Mouse (Mus musculus) granulocyte monocyte progenitor cell, adult 5-6 weeks (primary cell): ENCODE results near the gene Rgl3. TPM values are rescaled to one million over a fixed set of nuclear protein-coding genes. Genes with fewer than 3 reads are reported as not detected.

Experiments
- ATAC-seq: replicated peaks from 2 replicates; pipeline ENCODE4 v1.8.0; 2016; ENCODE audit warnings: mild to moderate bottlenecking, moderate TSS enrichment, inconsistent platforms; ENCODE audit not compliant: poor library complexity, severe bottlenecking
- total RNA-seq, 2 experiments: library from RNA; stranded (forward) in 1 of 2; stranded (reverse) in 1 of 2; fragments of 200-712, 200-1000 nt in 1 of 2; fragments of >200 nt in 1 of 2; fragmentation: Nextera tagmentation in 1 of 2; gene quantifications; 2 replicates each; pipeline ENCODE4 v1.2.3; 2014 to 2017

Gene Rgl3
- not detected in 2 replicates for total RNA-seq (2014; fragmentation: Nextera tagmentation)
- not detected in 2 replicates for total RNA-seq (2017)

DNA sequence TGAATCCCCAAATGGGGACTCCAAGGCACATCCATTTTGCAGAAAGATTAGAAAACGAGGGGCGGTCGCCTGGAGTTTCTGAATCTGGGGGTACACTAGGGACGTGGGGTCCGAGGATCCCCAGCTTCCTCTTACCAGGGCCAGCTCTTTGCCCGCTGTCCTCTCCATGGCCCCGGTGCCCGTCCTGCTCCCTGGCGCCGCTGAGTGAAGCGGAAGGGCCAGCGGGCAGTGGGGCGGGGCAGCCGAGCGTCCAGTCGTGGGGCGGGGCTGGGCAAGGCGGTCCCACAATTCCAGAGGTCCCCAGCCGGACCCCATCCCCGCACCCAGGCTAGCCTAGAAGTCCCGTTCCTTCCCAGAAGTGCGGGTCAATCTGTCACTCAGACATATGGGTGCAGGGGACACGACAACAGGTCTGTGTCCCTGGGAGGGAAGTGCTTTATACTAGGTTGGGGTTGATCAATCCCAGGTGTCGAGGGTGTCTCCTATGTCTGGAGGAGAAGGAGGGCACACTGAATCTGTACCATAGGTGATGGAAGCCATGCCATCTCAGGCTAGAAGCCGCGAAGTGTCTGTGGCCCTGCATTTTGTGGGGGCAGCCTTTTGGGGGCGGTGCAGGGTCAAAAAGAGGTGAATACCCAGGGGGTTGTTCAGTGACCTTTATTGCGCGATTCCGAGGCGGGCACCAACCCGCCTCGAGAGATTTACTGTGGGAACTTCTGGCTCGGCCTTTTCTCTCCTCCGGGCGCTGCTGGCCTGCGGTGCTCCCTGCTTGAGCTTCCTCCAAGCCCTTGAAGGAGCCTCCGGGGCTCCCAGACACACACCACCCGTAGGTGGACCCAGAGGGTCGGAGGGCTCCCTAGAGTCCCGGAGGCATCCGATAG lies at the start of gene Rgl3:
Gene Rgl3 (minus strand): TSS at position 217 of the 881 bp plus-strand sequence.
- ATAC-seq: peak; percentile 37; the same call in 1 of the 2 replicates

GRCm38 (mm10) chr9:22037826-22038225 lies 48.6 kb upstream of the Rgl3 start:
- ATAC-seq: no peak

DNA sequence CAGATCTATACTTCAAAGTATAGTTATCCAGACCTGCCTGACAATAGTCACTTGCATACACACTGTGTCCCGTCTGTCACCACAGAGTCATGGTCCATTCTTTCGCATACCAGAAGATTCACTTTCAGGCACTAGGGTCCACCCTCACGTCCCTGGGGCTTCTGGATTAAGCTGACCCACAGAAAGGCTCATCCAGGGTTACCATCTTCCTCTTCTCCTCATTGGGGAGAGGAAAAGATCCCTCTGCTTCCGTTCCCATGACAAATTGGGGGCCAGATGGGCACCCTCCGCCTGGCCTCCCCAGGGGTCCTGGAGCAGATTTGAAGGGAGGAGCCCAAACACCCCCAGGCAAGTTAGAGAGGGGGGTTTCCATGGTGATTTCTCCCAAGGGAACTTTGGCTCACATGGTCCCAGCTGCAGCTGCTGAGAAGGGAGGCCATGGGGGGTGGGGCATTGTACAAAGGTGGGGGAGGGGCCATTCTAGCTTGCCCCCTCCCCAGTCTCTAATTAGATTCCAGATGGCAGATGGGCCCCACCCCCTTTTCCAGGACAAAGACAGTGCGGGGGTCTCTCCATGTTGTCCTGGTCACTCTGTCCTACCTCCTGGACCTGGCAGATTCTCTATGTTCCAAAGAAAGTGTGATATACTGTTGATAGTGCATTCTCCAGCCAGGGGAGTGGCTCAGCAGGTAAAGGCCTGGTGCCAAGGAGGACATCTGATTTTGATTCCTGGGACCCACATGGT lies 46.2 kb upstream of the Rgl3 start:
- ATAC-seq: no peak

DNA sequence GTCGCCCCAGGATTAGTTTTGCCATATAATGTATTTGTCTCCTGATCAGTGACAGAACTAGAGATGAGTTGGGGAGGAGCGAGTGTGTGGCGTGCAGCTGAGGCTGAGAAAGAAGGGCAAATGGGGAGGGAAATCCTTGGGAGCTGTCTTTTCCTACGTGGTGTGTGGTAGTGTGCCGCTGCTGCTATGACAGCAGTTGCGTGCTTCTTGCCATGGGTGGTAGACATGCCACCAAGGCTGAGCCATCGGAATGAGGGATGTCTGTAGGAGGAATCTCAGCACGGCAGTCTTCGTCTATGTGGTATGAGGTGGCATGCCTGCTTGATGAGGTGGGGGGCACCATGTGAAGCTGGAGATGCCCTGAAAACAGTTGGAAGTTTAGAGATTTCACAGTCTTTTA lies 41.1 kb upstream of the Rgl3 start:
- ATAC-seq: no peak

DNA sequence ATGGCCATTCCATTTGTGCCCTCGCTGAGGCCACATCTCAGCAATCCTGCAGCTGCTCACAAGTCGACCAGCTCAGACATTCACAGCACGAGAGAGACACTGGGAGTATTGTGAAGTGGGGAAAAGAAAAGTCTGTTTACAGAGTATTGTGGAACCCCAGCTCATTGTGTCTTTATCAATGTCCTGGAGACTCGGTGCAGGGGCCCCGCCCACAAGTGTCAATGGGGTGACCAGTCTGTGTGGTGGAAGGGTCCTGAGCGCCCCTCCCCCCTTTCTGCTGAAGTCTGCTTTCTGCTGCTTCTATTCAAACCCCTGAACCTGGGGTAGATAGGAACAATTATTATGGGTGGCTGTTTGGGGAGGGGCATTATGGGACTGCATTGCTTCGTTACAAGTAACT lies 39.2 kb upstream of the Rgl3 start:
- ATAC-seq: no peak

DNA sequence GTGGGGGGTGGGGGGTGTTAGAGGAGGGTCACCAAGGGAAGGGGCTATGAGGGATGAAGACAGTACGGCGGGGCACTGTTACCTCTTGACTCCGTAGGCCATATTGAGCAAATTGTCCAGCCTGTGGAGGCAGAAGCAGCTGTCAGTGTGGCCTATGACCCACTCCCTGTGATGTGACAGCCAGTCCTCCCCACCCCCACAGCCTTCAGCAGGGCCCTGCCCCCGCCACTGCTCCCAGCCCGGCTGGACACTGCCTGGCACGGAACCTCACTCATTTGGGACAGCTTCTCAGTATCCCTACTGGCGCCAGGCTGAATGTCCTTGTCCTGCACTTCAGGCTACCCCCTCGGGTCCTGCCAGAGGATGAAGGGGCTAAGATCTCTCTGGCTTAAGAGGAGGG lies 35.3 kb upstream of the Rgl3 start:
- no peak for ATAC-seq

DNA sequence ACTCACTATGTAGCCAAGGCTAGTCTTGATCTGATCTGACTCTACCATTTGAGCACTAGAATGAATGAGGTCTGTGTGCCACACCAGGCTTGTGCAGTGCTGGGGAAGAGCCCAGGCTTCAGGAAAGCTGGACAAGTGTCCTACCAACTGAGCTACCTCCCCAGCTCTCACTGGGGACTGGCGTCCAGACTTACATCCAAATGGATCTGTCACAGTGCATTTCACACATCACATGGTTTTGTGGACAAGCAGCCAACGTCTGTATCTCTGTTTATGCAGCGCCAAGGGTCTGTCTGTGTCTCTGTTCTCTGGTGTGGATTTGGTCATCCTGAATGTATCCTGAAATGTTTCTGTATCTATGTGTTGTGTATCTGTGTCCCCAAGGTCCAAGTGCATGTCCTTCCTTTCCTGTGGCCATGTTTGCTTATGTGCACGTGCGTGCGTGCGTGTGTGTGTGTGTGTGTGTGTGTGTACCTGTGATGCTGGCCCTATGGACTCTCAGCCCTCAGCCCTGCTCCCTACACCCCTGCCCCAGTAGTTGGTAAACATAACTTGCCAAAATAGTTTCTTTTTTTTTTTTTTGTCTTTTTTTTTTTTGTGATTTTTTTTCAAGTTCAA lies 28.1 kb upstream of the Rgl3 start:
- no peak for ATAC-seq

- no peak for ATAC-seq
Observed at GRCm38 (mm10) chr9:22016245-22016644, 27.0 kb upstream of the Rgl3 start.

DNA sequence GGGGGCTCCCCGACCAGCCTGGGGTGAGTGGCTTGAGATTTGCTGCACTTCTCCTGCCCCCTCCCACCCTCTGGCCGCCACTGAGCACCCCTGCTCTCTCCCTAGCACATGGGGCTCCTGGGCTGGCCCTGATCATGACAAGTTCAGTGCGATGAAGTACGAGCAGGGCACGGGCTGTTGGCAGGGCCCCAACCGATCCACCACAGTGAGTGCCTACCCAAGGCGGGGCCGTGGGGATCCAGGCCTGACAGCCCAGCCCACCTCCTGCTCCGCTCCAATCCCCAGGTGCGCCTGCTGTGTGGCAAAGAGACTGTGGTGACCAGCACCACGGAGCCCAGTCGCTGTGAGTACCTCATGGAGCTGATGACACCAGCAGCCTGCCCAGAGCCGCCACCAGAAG lies 23.5 kb upstream of the Rgl3 start:
- ATAC-seq: 0 out of 2 replicates have a peak, but pooled peaks have one; percentile 15

DNA sequence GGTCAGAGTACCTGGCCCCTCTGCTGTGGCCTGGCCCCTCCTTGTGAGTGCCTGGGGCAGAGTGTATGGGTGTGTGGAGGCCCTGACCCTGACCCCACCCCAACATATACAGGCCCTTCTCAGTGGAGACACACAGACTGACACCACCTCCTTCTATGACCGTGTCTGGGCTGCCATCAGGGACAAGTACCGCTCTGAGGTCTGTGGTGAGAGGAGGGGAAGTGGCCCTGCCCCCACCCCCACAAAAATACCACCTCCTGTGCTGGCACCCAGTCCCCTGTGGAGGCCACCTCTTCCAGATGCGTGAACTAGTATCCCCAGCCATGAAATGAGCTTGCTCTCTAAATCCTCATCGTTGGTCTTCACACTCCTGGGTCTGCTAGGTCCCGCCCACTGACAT lies 21.8 kb upstream of the Rgl3 start:
- no peak for ATAC-seq

- no peak for ATAC-seq
Observed at GRCm38 (mm10) chr9:22004546-22004945, 15.3 kb upstream of the Rgl3 start.

GRCm38 (mm10) chr9:22003163-22003554 lies 13.9 kb upstream of the Rgl3 start:
- ATAC-seq: peak; percentile 65

- peak; percentile 93 for ATAC-seq
Observed at GRCm38 (mm10) chr9:22002194-22003162, 13.2 kb upstream of the Rgl3 start, which contains the start of the genes Ccdc151 and Prkcsh. Ccdc151 (minus strand) TSS chr9:22002634. Prkcsh (plus strand) TSS chr9:22002806.

GRCm38 (mm10) chr9:22001633-22002032 lies 12.4 kb upstream of the Rgl3 start:
- no peak for ATAC-seq

DNA sequence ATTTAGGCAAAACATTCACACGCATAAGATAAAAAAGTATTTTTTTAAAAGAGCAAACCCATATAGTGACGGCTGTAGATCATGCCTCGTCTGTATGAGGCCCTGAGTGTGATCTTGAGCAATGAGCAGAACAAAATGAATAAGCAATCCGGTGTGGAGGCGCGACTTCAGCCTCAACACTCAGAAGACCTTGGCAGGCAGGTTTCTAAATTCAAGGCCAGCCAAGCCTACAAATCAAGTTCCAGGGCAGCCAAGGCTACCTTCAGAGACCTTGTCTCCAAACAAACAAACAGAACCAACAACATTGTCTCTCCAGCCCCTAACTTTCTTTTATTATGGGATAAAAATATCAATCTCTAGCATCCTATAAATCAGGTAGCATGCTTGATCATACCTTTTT lies 11.1 kb upstream of the Rgl3 start:
- no peak for ATAC-seq

- no peak for ATAC-seq
Observed at GRCm38 (mm10) chr9:21996178-21996867, 7.1 kb upstream of the Rgl3 start.

- ATAC-seq: no peak
Observed at GRCm38 (mm10) chr9:21992227-21992626, 3.0 kb upstream of the Rgl3 start.

DNA sequence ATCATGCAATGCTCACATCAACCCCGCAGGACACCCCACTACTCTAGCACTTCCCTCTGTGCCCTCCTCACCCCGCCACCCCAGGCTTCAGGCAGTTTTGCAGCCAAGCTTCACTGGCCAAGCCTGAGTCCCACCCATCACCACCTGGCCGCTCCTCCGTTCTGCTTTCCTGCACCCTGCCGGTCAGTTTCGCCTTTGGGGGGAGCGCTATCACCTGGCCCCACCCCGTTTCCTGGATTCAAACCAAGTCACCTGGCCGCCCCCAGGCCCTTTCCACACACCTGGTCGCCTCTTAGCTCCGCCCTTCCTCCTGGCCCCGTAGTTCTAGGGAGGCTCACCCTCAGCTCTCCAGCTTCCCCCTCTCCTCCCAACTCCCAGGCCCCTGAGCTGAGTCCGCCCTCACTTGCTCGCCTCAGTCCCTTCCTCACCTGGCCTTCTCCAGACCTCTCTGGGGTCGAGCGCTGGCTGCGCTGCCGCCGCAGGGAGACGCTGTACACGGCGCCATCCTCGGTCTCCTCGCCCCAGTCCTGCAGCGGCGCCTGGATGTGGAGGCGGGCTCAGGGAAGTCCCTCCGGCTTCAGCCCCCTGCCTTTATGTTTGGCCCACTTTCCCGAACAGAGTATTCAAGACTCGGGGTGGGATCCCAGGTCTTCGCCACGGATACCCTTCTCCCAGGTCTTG lies 685 bp downstream of the Rgl3 start:
- peak; percentile 43 for ATAC-seq
